Mouse (Mus musculus): ENCODE measurements around the gene Crhr1.

Gene Crhr1

DNA sequence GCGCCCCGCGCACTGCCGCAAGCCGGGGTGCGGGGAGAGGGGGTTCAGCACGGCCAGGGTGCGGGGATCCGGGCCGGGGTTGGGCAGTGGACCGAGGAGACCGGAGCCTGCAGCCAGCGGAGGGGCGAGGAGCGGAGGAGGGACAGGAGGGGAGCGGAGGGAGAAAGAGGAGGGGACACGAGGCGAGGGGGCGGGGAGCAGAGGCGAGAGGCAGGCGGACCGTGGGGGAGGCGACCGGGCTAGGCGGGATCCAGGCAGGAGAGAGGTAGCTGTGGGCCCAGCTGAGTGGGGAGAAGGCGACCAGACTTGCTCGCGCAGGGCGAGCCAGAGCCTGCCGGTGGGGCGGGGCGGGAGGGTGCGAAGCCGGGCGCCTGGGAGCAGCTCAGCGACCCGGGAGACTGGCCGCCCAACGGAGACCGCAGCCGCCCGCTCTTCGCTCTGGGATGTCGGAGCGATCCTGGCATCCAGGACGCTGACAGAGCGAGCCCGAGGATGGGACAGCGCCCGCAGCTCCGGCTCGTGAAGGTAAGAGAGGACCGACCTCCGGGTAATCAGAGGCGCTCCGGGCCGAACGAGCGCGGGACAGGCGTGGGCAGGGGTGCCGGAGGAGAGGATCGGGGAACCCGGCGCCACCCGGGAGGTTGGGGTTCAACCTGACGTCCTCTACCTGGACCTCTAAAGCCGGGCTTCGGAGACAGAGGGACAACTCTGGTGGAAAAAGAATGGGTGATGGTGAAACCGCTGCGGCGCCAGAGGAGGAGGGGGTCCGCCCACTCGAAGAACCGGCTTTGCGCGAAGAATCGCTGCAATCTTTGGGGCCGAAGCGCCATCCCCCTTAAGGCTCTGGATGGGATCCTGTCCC lies at the start of gene Crhr1:
Gene Crhr1 (plus strand): TSS at position 276 of the 862 bp plus-strand sequence.
- DNase-seq (ENCODE audit: low spot score), result peak; percentile 53

DNA sequence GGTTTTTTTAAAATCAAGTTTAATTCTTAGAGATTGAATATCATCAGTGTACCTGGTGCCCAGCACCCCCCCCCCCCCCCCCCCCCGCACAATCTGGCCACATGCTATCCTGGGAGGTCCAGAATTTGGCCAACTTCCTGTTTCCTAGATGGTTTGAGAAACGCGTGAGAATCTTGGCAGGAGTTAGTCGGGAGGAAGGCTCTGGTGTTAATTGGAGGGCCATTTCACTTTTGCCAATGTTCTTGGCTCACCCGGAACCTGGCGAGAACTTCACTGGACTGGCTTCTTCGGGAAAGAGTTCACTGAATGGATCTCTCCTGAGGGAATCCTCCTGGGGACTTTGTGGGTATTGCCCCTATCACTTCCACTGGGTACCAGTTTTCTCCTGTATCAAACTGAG lies 49.4 kb upstream of the Crhr1 start:
- no peak for DNase-seq (ENCODE audit: low spot score)

DNA sequence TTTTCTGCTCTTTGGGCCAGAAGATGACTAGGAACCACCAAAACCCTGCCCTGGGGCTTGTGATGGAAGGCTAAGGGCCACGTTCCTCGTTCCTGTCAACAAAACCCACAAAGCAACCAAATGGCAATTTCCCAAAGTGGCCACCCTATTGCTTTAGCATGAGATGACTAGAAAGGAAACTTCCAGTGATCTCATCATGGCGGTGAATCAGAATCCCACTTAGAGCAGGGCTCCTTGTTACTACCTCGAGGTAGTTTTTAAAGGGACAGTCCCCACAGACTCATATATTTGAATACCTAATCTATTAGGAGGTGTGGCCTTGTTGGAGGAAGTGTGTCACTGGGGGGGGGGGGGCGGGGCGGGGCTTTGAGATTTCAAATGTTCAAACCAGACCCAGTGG lies 48.9 kb upstream of the Crhr1 start:
- DNase-seq (ENCODE audit: low spot score), result no peak

DNA sequence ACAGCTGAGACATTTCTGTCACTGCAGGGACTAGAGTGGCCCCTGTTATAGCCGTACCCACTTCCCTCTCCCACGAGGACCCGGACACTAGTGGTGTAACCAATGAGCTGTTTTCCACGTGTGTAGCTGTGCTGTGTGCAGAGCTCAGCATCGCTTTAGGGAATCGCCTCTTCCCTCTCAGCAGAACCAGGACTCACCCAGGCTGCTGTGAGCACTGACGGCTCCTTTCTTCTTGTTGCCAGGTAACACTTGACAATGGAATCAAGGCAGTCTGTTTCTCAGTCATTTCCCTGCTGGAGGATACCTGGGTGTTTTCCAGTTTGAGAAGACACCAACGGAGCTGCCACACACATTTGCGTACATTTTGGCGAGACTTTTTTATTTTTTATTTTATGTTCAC lies 44.1 kb upstream of the Crhr1 start:
- no peak for DNase-seq (ENCODE audit: low spot score)

DNA sequence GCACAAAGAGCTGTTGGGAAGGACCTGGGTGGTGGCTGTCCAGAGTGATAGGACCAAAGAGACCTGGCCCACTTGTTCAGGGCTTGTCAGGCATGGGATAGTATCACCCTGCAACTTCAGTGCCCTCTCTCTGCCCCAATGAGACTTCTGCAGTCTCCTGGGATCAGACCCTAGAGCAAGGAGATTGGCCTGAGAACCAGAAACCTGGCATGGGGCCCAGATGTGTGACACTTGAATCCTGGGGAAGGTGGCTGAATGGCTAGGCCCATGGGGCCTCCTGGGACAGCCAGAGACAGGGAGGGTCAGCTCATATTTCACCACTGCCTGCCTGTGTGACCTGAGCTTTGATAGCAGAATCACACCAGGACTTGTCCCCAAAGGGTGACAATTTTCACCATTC lies 41.9 kb upstream of the Crhr1 start:
- DNase-seq (ENCODE audit: low spot score), result no peak

DNA sequence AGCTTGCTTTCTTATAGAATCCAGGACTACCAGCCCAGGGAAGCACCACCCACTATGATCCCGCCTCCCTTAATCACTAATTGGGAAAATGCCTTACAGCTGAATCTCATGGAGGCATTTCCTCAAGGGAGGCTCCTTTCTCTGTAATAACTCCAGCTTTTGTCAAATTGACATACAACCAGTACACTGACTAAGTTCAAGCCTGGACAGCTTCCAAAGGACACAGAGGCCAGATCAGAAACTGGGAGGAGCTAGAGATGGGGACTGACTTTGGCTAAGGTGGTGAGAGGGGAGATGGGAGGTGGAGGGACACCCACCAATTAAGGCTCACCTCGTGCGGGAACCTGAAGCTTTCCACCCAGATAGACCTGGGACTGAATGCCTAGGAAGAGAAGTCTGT lies 37.5 kb upstream of the Crhr1 start:
- no peak for DNase-seq (ENCODE audit: low spot score)

DNA sequence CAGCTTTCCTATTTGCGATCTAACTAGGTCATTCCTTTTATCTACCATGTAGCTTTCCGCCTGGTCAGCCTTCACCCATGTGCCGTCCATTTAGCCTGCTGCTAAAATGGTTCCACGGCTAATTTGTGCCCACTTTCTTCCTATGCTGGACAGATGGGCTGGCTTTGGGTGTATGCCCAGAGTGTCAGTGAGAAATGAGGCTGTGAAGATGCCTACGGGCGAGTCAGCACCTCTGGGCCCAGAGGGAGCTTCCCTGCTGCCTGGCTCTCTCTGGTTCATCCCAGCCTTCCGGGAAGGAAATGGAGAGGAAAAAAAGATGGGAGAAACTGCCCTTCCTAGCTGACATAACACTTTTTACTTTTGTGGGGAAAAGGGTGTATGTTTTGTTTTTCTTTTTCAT lies 36.1 kb upstream of the Crhr1 start:
- no peak for DNase-seq (ENCODE audit: low spot score)

DNA sequence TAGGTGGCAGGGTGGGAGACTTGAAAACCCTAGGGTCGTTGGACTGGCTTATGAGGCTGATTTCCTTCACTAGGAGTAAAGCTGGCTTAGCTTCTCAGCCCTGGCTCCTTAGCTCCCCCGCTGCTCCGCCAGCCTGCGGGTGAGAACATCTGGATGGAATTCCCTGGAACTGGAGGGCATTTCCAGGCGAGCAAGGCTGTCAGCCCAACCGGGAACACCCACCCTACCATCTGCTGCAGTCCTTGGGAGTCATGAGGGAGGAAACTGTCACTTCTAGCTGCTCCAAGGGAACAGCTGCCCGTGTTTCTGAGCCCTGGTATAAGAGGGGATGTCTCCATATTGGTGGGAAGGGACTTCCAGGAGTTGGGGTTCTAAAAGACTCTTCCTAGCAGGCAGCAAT lies 33.1 kb upstream of the Crhr1 start:
- DNase-seq (ENCODE audit: low spot score), result no peak

DNA sequence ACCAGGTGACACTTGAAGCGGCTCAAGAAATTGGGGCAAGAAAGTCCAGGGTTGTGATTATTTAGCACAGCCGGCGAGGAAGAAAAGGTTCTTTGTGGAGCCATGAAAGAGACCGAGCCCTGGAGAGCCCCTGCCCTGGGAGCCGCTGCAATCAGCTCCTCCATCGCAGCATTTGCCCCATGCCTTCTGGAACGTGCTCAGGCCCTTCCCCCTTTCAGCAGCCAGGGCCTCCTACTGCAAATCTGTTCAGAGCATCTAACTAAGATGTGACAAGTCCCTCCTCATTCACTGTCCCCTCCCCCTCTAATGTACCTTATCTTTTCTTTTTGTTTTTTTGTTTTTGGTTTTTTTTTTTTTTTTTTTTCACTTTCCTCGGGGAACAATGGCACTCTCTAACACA lies 30.0 kb upstream of the Crhr1 start:
- DNase-seq (ENCODE audit: low spot score), result no peak

DNA sequence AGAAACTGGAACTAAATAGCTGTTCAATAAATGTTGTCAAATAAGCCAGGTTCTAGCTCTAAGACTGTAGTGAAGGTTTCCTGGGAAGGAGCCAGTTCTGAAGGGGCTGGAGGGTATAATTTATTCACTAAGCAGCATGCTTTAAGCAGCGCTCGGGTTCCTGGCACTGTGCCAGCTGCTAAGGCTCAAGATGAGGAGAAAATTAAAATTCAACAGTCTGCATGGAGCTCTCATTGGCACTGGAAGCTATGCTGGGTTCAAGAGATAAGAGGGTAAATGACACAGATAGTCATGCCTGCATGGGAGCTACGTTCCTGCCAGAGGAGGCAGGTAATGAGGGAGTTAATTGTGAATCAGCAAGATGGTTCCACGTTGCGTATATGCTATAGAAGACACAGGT lies 26.3 kb upstream of the Crhr1 start:
- no peak for DNase-seq (ENCODE audit: low spot score)

DNA sequence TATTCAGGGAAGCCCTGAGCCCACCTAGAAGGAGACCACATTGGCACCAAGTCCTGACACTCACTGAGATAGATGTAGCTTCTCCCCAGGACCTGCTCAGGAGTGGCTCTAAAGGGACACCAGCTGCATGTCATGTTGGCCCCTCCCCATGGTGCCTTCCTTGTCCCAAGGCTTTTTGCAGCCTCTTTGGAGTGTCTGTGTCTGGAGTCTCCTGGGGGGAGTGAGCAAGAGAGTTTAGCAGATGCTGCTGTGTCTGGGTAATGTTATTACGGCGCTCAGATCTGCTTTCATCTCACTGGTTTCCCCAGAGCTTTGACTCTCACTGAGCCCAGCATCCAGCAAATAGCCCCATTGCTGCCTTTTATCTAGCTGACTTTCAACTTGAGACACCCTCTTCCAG lies 25.7 kb upstream of the Crhr1 start:
- no peak for DNase-seq (ENCODE audit: low spot score)

DNA sequence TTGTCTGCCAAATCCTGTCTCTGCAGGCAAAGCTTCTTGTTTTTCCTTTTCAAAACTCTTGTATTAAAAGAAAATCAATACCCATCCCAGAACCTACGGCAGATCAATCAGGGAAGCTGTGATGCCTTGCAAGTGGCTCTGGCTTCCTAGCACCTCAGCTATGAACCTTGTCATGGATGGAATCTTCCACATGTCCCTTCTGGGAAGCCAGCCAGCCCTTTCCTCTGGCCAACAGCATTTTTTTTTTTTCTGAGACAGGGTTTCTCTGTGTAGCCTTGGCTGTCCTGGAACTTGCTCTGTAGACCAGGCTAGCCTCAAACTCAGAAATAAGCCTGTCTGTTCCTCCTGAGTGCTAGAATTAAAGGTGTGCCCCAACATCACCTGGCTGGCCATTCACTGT lies 22.3 kb upstream of the Crhr1 start:
- DNase-seq (ENCODE audit: low spot score), result no peak

DNA sequence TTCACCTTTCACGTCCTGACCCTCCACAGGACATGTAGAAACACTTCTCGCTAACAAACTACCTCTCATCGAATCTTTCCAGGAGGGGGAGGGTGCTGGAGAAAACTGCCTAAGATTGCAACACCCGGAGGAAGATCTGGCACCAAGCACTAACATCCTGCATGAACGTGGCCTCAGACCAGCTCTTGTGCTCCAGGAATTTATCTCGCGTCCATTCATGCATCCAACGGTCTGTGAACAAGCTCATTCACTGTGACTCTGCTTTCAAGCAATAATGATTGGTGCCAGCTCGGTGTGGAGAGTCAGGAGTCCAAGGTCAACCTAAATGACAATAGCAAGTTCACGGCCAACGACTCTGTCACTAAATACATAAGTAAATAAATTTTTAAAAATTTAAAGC lies 20.8 kb upstream of the Crhr1 start:
- no peak for DNase-seq (ENCODE audit: low spot score)

DNA sequence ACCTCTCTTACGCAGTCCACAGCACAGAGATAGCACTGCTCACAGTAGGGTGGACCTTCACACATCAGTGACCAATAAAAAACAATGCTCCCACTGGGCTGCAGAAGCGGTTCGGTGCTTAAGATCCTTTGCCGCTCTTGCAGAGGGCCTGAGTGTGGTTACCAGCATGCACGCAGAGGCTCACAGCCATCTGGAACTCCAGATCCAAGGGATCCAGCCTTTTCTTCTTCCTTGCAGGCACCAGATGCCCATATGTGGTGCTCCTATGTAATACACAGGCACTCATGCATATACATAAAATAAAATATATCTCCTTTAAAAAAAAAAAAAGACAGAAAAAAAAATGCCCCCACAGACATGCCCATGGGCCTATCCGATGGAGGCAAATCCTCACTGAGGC lies 19.0 kb upstream of the Crhr1 start:
- no peak for DNase-seq (ENCODE audit: low spot score)

DNA sequence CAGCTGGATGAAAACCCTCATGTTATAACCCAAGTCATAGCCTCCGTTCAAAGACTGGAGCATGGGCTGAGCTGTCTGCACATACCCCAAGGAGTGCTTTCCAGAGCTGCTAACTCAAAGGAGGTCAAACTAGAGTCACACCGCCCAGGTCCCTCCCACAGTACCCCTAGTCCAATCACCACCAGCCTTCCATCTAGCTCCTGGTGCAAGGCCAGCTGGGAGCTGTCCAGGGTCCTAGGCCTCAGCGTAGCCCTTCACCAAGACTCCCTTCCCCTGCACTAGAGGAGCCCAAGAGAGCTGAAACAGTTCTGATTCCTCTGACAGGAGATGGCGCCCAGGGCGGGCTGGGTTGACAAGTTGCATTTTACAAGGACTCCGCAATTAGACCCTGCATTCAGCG lies 18.0 kb upstream of the Crhr1 start:
- DNase-seq (ENCODE audit: low spot score), result peak; percentile 94

DNA sequence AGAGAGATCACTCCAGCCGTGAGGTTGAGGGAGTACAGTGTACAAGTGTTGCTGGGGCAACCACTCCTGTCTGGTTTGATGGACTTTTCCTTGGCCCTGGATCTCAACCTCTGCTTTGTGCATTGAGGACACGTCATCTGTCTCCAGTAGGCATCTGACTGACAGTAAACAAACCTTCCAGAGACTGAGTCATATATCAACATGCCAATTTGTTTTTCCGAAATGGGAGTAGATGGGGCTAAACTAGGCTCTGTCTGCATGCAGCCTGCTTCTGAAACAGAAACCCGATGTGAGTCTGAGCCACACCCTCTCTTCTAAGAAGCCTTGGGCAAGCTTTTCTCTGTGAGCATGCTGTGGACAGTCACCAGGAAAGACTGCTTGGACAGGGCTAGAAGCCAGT lies 14.3 kb upstream of the Crhr1 start:
- no peak for DNase-seq (ENCODE audit: low spot score)

DNA sequence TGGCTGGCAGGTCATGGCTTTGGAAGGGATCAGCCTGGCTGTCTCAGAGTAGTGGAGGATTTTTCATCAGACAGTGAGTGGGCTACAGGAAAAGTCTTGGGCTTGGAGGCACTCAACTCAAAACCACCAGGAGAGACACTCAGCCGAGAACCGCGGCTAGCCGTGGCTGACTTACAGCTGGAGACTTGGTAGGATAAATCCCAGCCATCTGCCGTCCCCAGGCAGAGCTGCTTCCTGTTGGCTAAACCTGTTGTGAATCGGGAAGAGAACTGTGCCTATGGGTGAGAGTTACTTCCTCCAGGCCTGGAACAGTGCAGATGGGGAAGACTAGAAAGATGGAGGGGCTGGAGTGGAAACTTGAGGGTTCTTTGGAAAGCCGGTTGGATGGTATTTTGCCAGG lies 9.7 kb upstream of the Crhr1 start:
- DNase-seq (ENCODE audit: low spot score), result no peak

DNA sequence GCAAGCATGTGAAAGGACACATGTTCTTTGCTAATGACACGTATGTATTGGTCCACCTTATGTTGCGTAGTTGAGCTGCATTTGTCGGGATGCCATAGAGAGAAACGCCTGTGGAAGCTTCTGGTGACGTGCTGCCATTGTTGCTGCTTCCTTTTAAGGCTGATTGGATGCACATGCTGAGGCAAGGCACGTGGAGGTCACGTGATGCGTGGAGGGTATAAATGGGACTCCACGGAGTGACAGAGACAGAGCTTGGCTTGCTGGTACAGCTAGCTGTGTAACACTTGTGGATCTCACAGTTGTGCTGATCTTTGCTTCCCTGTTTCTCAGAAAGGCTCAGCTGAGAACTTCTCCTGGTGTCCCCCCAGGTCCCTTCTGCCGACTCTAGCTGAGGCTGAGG lies 9.2 kb upstream of the Crhr1 start:
- DNase-seq (ENCODE audit: low spot score), result no peak

DNA sequence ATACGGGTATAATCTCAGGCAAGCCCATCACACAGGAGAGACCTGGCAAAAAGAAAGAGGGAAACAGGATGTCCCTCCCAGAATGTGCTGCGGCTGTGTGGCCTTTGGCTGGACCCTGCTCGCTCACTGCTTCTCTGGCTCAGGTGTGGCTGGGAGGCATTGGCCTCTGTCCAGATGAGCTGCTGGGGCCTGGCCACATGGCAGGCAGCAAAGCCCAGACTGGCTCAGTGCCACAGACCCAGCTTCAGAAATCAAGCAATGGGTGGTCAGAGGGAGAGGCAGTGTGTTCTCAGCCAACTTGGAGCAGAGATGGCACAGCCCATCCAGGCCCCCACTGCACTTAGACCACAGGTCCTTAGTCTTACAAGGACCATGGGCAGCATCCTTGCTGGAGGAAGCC lies 8.1 kb upstream of the Crhr1 start:
- no peak for DNase-seq (ENCODE audit: low spot score)

DNA sequence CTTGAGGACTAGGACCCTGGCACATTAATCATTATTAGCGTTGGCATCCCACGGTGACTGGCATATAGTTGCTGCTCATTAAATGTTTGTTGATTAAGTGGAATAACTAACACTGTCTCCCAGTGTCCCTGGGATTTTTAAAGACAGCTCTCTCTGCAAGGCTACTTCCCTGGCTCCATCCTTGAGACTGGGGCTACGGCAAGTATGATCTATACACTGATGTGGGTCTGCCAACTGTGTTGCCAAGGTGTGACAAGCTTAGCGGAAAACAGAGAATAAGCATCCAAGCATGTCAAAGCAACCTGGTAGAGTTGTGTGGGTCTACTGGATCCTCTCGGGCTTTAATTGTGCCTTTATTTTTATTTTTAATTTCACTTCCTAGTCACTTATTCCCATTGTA lies 3.2 kb upstream of the Crhr1 start:
- no peak for DNase-seq (ENCODE audit: low spot score)

DNA sequence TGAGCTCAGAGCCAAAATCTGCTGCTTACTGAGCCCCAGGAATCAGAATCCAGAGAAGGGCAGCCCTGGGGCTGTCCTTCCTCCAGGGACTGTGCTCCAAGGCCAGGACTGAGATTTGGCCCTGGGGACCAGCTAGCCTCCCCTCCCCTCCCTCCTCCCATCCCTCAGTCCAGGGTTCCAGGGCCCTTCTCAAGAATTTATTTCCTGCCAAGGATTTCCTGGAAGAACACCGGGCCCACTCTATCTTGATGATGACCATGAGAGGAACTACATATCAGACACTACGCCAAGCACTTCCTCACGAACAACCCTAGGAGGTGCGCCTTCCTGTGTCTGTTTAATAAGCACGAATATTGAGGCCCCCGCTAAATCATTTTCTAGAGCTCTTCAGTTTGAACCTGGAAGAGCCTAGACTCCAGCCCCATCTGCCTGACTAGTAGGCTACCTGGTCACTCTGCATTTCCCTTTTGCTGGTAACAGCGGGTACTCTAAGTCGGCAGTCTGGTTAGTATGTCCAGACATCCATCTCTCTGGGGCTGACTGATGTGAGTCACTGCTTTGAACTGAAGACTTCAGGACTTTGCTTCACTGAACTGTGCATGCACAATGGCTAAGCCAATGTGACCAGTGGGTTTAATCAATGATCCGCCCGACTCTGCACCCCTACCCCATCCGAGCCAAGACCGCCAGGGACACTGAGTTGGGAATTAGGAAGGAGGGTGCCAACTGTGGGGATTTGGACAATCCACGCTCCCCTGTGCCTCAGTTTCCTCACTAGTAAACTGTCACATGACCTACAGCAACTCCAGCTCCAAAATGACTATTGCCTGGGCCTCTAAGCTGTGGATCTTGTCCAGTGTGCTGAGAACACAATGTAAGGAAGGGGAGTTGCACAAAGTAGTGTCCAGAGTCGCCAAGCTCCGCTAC lies 1.7 kb upstream of the Crhr1 start:
- no peak for DNase-seq (ENCODE audit: low spot score)

DNA sequence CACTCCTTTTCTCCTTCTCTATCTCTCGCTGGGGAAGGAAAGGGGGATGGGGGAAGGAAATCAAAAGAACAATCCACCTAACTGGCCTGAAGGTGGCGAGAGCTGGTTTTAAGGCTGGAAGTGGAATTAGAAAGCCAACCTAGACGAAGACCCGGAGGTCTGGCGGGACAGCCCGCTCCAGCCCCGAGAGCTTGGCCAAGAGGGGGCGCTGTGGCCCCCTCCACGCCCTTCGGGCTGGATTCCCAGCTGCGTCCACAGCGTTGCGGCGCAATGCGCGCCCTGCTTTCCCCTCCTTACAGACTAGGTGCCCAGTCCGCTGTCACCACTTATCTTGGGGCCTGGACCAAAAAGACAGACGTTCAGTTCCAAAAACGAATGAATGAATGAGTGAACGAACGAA lies 899 bp upstream of the Crhr1 start:
- DNase-seq (ENCODE audit: low spot score), result peak; percentile 73

DNA sequence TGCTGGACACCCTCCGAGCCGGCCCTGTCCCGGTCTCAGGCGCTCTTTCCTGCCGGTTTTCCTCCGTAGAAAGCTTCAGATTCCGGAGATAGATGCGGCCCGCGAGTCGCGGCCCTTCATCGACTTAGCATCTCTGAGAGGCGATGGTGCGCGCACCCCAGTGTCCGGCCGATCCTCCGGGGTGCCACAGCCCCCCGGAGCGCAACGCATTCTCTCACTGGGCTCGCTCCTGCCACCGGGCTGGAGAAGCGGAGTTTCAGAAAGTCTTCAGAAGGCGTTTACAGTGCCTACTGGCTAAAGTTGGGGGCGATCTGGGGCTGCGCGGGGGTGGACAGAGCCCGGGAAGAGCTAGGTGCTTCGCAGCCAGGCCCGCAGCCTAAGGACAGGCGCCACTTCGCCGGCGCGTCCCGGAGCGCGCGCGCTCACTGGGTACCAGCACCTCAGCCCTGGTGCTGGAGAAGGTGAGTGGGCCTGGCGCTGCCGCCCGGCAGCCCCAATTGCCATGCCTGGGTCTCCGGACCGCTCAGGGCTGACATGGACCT lies 858 bp downstream of the Crhr1 start:
- DNase-seq (ENCODE audit: low spot score), result no peak

Measured in retina, embryonic 14.5 days (tissue).